Comparison of ENCODE assay signal across 24 mouse cellular contexts in the genomic region with DNA sequence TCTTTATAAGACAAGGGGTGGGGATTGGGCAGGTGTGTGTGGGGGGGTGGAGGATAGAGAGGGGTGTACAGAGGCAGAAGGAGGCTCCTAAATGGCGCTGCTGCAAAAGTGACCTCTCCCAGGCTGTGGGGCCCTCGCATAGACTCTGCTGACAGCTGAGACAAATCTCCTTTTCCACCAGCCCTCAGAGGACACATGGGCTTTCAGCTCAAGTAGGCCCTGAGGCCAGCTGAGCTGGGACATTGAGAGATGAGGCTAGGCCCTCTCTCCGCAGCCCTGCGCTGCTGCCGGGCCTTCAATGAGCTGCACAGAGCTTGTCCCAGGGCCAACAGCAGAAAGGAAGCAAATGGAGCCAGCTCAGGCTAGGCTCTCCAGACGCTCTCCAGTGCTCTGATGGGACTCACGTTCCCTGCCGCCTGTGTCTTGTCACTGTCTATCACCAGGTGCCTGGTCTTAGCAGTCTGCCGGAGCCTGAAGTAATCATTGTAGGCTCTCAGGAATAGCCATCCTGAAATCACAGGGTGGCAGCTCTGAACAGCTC. TPM values are rescaled to one million over a fixed set of nuclear protein-coding genes. Genes with fewer than 3 reads are reported as not detected.
DNase-seq lines count a peak whose midpoint lies in the region; ATAC-seq and TF ChIP-seq lines count a peak whose summit lies in the region.
"Had no signal": no experiment of that assay in that cellular context is flagged by ENCODE, and none has a peak within 500 bp of the region (broad histone marks: within the 10 kb centered on the region; RNA-seq: fewer than 3 reads in every experiment).

No protein-coding gene starts in this region.

- no peak for TF ChIP-seq POLR2A in heart, adult 2 months (IDR thresholded peaks at IDR 0.05; ENCODE audit: insufficient read depth, low read depth, low read length)

- H3K9ac ChIP-seq in heart, adult 2 months (ENCODE audit: low read depth, low read length) = no peak overlapping the region
- H3K9ac ChIP-seq in intestine, embryonic 14.5 days (ENCODE audit: low read length) = no peak overlapping the region
- H3K9ac ChIP-seq in intestine, postnatal 0 days (ENCODE audit: low read depth, low read length) = no peak overlapping the region
- H3K9ac ChIP-seq in neural tube, embryonic 11.5 days (ENCODE audit: low read length) = no peak overlapping the region
- H3K9ac ChIP-seq: embryonic facial prominence, embryonic 13.5 days; forebrain, postnatal 0 days; heart, embryonic 13.5 days; hindbrain, embryonic 15.5 days; limb, embryonic 13.5 days; liver, embryonic 13.5 days; lung, embryonic 15.5 days had no signal

- no peaks in the 10 kb centered on the region for H3K9me3 ChIP-seq in heart, embryonic 10.5 days
- no peaks in the 10 kb centered on the region for H3K9me3 ChIP-seq in intestine, embryonic 14.5 days (ENCODE audit: control insufficient read depth, low read length)
- no peaks in the 10 kb centered on the region for H3K9me3 ChIP-seq in intestine, postnatal 0 days (ENCODE audit: control insufficient read depth)
- no peaks in the 10 kb centered on the region for H3K9me3 ChIP-seq in neural tube, embryonic 11.5 days (ENCODE audit: control insufficient read depth, low read length)
- H3K9me3 ChIP-seq: embryonic facial prominence, embryonic 13.5 days; forebrain, embryonic 10.5 days; heart, embryonic 13.5 days; hindbrain, embryonic 15.5 days; limb, embryonic 13.5 days; liver, embryonic 13.5 days; lung, embryonic 15.5 days had no signal

- no peak for DNase-seq in heart, embryonic 10.5 days (ENCODE audit: low spot score)
- no peak for DNase-seq in heart, adult 2 months
- no peak for DNase-seq in intestine, embryonic 14.5 days (ENCODE audit: low spot score)
- peak; percentile 61 for DNase-seq in neural tube, embryonic 11.5 days (ENCODE audit: low spot score)
- DNase-seq in neural tube, embryonic 10.5 days (ENCODE audit: extremely low spot score, low spot score) = no peak
- no peak for DNase-seq in cerebellum, adult 9-11 months
- DNase-seq: adrenal gland, postnatal 10 days; cerebellum, postnatal 10 days; forebrain, postnatal 0 days; kidney, adult 8-10 months; liver, embryonic 13.5 days; right cerebral cortex, postnatal 4 days; thymus, postnatal 25 days had no signal

- ATAC-seq in intestine, embryonic 14.5 days (replicated peaks; ENCODE audit: low FRiP score, low TSS enrichment, low read depth) = peak; percentile 53; the same call in 1 of the 2 replicates
- ATAC-seq in intestine, postnatal 0 days = no peak
- ATAC-seq in neural tube, embryonic 11.5 days (ENCODE audit: insufficient read depth, low FRiP score, low TSS enrichment) = no peak
- ATAC-seq: activated CD4-positive, CD25-positive, alpha-beta regulatory T cell, adult 4 months; CD4-positive, CD25-positive, alpha-beta regulatory T cell, adult 4 months; forebrain, postnatal 0 days had no signal

- no peaks in the 10 kb centered on the region for H3K36me3 ChIP-seq in heart, embryonic 10.5 days
- H3K36me3 ChIP-seq in heart, adult 2 months (ENCODE audit: control insufficient read depth, insufficient read depth, low read length) = no peaks in the 10 kb centered on the region
- H3K36me3 ChIP-seq in intestine, embryonic 14.5 days (ENCODE audit: control insufficient read depth, insufficient read depth, low read length) = no peaks in the 10 kb centered on the region
- H3K36me3 ChIP-seq in intestine, postnatal 0 days (ENCODE audit: control insufficient read depth, insufficient read depth) = no peaks in the 10 kb centered on the region
- no peaks in the 10 kb centered on the region for H3K36me3 ChIP-seq in neural tube, embryonic 11.5 days (ENCODE audit: control insufficient read depth, insufficient read depth, low read length)
- H3K36me3 ChIP-seq: embryonic facial prominence, embryonic 13.5 days; forebrain, embryonic 10.5 days; heart, embryonic 13.5 days; hindbrain, embryonic 15.5 days; limb, embryonic 13.5 days; liver, embryonic 13.5 days; lung, embryonic 15.5 days had no signal

- no peak overlapping the region for H3K4me3 ChIP-seq in heart, embryonic 10.5 days
- no peak overlapping the region for H3K4me3 ChIP-seq in heart, adult 2 months
- no peak overlapping the region for H3K4me3 ChIP-seq in intestine, embryonic 14.5 days (ENCODE audit: low read depth, low read length)
- H3K4me3 ChIP-seq in intestine, postnatal 0 days (ENCODE audit: low read depth, low read length) = no peak overlapping the region
- no peak overlapping the region for H3K4me3 ChIP-seq in neural tube, embryonic 11.5 days (ENCODE audit: low read depth, low read length)
- H3K4me3 ChIP-seq: embryonic facial prominence, embryonic 13.5 days; forebrain, embryonic 10.5 days; heart, embryonic 13.5 days; hindbrain, embryonic 15.5 days; limb, embryonic 13.5 days; liver, embryonic 13.5 days; lung, embryonic 15.5 days had no signal

- H3K27ac ChIP-seq in heart, embryonic 10.5 days = peak overlapping the region; percentile 54; the same call in 1 of the 2 replicates
- H3K27ac ChIP-seq in heart, adult 2 months = no peak overlapping the region
- H3K27ac ChIP-seq in intestine, embryonic 14.5 days (ENCODE audit: low read depth) = no peak overlapping the region
- H3K27ac ChIP-seq in intestine, postnatal 0 days (ENCODE audit: low read depth, low read length) = no peak overlapping the region
- H3K27ac ChIP-seq in neural tube, embryonic 11.5 days (ENCODE audit: low read depth, low read length) = 0 out of 2 replicates have a peak overlapping the region, but pooled peaks have one; percentile 44
- H3K27ac ChIP-seq: embryonic facial prominence, embryonic 13.5 days; forebrain, embryonic 10.5 days; heart, embryonic 13.5 days; hindbrain, embryonic 15.5 days; limb, embryonic 13.5 days; liver, embryonic 13.5 days; lung, embryonic 15.5 days; macrophage had no signal

- TF ChIP-seq CTCF in heart, adult 2 months (IDR thresholded peaks at IDR 0.05) = no peak
- no peak for TF ChIP-seq CTCF in intestine, postnatal 0 days (IDR thresholded peaks at IDR 0.05; ENCODE audit: low read depth)

- WGBS in heart, embryonic 10.5 days = 30% methylated on average over 9 of the region's 9 CpGs
- 62% methylated on average over 9 of the region's 9 CpGs for WGBS in heart, adult 2 months
- WGBS in intestine, embryonic 14.5 days = 24% methylated on average over 9 of the region's 9 CpGs
- WGBS in intestine, postnatal 0 days = 57% methylated on average over 9 of the region's 9 CpGs
- 56% methylated on average over 9 of the region's 9 CpGs for WGBS in neural tube, embryonic 11.5 days

- no peak for TF ChIP-seq EP300 in heart, adult 2 months (IDR thresholded peaks at IDR 0.05; ENCODE audit: insufficient read depth, low read depth, low read length)

- peaks cover 5% of the 10 kb centered on the region; the same call in 1 of the 2 replicates for H3K27me3 ChIP-seq in heart, embryonic 10.5 days (ENCODE audit: insufficient read depth, poor library complexity, severe bottlenecking)
- no peaks in the 10 kb centered on the region for H3K27me3 ChIP-seq in heart, adult 2 months (ENCODE audit: control insufficient read depth, insufficient read depth, low read length)
- no peaks in the 10 kb centered on the region for H3K27me3 ChIP-seq in intestine, embryonic 14.5 days (replicated peaks; ENCODE audit: control insufficient read depth, insufficient read depth, low read length)
- no peaks in the 10 kb centered on the region for H3K27me3 ChIP-seq in intestine, postnatal 0 days (replicated peaks; ENCODE audit: control insufficient read depth, insufficient read depth, low read length)
- H3K27me3 ChIP-seq in neural tube, embryonic 11.5 days (ENCODE audit: control insufficient read depth, insufficient read depth, low read length) = no peaks in the 10 kb centered on the region
- H3K27me3 ChIP-seq: embryonic facial prominence, embryonic 13.5 days; limb, embryonic 13.5 days; lung, embryonic 15.5 days had no signal

- peaks cover 26% of the 10 kb centered on the region for H3K4me1 ChIP-seq in heart, embryonic 10.5 days
- H3K4me1 ChIP-seq in heart, adult 2 months (ENCODE audit: control insufficient read depth, insufficient read depth, low read length) = no peaks in the 10 kb centered on the region
- H3K4me1 ChIP-seq in intestine, embryonic 14.5 days (replicated peaks; ENCODE audit: control insufficient read depth, insufficient read depth, low read length) = no peaks in the 10 kb centered on the region; the same call in 1 of the 2 replicates
- H3K4me1 ChIP-seq in intestine, postnatal 0 days (replicated peaks; ENCODE audit: control insufficient read depth, insufficient read depth, low read length) = no peaks in the 10 kb centered on the region
- H3K4me1 ChIP-seq in neural tube, embryonic 11.5 days (ENCODE audit: control insufficient read depth, insufficient read depth, low read length) = 0 out of 2 replicates have a peak, but pooled peaks cover 3% of the 10 kb centered on the region
- H3K4me1 ChIP-seq: embryonic facial prominence, embryonic 13.5 days; limb, embryonic 13.5 days had no signal

- H3K4me2 ChIP-seq in intestine, embryonic 14.5 days (ENCODE audit: low read length) = no peak overlapping the region
- H3K4me2 ChIP-seq in intestine, postnatal 0 days (replicated peaks; ENCODE audit: low read depth) = no peak overlapping the region
- H3K4me2 ChIP-seq in neural tube, embryonic 11.5 days (ENCODE audit: low read depth) = no peak overlapping the region
- H3K4me2 ChIP-seq: embryonic facial prominence, embryonic 13.5 days; heart, embryonic 13.5 days; hindbrain, embryonic 15.5 days; limb, embryonic 13.5 days; liver, embryonic 13.5 days; lung, embryonic 15.5 days; midbrain, embryonic 11.5 days had no signal

- intact Hi-C loops in heart, adult 2 months (cut with DNase I) = no loop called here

- H3K79me2 ChIP-seq in heart, adult 2 months (replicated peaks; ENCODE audit: control insufficient read depth, insufficient read depth, low read length) = no peaks in the 10 kb centered on the region

RNA-seq across cellular contexts. Expression of gene Nkain1, which starts 4.8 kb away (rescaled TPM):
- polyA plus RNA-seq in heart, embryonic 10.5 days (2016; fragmentation: Nextera tagmentation; extraction: Ambion mirVana) = 1.0 and 2.7 TPM in 2 replicates
- total RNA-seq in heart, adult 2 months (2021) = 1 to 10 TPM; 5.6 to 7.0 TPM
- polyA plus RNA-seq in heart, adult 2 months (2012; rRNA removed) = 16.7 and 26.2 TPM in 2 replicates
- 2.5 and 3.1 TPM in 2 replicates for polyA plus RNA-seq in intestine, embryonic 14.5 days (2014; fragmentation: Nextera tagmentation; extraction: Ambion mirVana)
- 0.09 and 0.20 TPM in 2 replicates for polyA plus RNA-seq in intestine, postnatal 0 days (2015; fragmentation: Nextera tagmentation; extraction: Ambion mirVana)
- 19.1 and 21.0 TPM in 2 replicates for polyA plus RNA-seq in neural tube, embryonic 11.5 days (2014; fragmentation: Nextera tagmentation; extraction: Ambion mirVana)
- polyA plus RNA-seq: activated CD4-positive, CD25-positive, alpha-beta regulatory T cell, adult 4 months; CD4-positive, CD25-positive, alpha-beta regulatory T cell, adult 4 months; liver, embryonic 13.5 days had no signal

Comparison
In these comparisons a context has a peak if more than half of its experiments do, and no peak if none do; other contexts are left out.
1. H3K27ac ChIP-seq: peak in heart, embryonic 10.5 days (single experiment) and neural tube, embryonic 11.5 days (single experiment); none in heart, adult 2 months (single experiment), intestine, embryonic 14.5 days (single experiment) and intestine, postnatal 0 days (single experiment).